Mouse (Mus musculus): Measurements from ENCODE around the gene Mad1l1.
"Not testable (repeated sequence)": the region's sequence is repeated elsewhere in the genome, so short reads cannot be mapped to it uniquely, and the experiment has no call there.

Mad1l1 gene

DNA sequence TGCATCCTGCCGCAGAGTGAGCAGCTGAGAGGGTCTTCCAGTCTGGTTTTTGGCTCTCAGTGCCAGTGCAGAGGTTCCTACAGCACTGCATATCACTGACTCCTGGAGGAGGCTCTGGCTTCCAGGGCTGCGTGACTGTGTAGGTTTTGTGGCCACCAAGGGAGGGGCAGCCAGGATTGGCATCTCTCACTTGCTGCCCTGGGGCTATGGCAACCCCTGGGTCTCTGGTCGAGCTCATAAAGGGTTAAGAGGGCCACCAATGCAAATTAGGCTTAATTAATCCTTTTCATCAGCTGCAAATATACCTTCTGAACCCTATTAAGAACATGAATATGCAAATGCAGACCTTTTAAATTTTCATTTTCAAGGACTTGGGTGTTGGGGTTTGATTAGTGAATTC lies 318.8 kb downstream of the Mad1l1 start:
- no peak for DNase-seq (ENCODE audit: low spot score)

DNA sequence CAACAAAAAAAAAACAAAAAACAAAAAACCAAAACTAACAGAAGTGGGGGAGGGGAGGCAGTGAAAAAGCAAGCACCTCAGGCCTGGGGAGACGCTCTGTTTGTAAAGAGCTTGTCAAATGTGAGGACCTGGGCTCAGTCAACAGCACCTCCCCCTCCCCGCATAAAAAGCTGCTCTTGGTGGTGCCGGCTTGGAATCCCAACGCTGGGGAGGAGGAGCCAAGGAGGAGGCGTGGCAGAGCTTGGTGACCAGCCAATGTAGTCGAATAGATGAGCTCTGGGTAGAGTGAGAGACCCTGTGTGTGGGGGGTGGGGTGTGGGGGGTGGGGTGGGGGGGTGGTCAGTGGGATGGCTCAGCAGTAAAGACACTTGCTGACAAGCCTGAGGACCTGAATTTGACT lies 322.4 kb downstream of the Mad1l1 start:
- no peak for DNase-seq (ENCODE audit: low spot score)

DNA sequence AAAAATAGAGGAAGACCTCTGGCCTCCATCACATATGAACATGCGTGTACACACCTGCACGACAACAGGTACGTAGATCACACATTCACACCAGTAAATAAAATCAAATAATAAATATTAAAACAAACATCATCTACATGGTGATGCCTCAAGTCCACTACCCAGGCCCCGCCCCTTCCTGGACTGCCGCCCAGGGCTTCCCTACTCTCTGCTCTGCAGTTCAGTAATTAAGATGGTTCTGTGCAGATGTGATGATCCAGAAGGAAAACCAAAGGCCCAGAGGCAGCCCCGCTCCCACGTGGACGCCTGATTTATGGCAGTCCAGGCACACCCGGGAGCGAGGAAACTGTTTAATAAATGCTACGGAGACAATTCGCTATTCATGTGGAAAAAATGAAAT lies 323.0 kb downstream of the Mad1l1 start:
- not testable (repeated sequence) for DNase-seq (ENCODE audit: low spot score)

DNA sequence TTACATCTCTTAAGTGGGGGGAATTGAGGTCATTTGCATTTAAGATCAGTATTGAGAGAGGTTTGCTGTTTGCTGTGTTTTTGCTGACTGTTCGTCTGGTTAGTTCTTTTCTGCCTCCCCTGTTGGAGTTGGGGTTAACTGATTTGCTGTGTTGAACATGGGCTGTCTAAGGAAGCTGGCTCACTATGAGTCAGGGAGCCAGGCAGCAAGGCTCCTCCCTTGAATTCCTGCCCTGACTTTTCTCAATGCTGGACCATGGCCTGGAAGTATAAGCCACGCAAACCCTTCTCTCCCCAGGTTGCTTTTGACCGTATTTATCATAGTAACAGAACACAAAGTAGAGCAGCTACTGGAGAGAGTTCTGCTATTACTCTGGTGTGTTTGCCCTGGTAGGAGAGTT lies 329.8 kb downstream of the Mad1l1 start:
- no peak for DNase-seq (ENCODE audit: low spot score)

DNA sequence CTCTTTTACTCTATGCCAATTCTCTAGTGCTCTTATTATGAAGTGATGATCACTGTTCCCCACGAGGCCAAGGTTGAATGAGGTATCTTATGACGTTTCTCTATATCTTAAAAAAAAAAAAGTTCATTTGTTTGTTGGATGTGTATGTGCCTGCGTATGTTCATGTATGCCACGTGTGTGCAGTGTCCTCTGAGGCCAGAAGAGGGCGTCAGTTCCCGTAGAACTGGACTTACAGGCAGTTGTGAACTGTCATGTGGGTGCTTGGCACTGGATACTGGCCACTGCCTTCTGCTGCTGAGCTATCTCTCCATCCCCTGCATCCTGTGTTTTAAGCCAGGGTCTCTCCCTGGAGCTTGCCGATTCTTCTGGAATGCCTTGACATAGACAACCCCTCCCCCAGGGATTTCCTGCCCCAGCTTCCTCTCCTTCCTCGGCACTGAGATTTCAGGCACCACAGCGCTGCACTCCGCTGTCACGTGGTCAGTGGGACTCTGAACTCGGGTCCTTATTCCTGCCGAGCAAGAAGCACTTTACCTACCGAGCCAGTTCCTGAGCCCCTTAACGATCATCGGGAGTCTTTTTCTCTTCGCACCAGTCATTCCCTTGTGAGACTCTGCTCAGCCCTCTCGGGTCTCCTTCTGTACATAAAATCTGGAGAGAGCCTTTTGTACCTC lies 336.1 kb downstream of the Mad1l1 start:
- DNase-seq (ENCODE audit: low spot score), result peak; percentile 40

DNA sequence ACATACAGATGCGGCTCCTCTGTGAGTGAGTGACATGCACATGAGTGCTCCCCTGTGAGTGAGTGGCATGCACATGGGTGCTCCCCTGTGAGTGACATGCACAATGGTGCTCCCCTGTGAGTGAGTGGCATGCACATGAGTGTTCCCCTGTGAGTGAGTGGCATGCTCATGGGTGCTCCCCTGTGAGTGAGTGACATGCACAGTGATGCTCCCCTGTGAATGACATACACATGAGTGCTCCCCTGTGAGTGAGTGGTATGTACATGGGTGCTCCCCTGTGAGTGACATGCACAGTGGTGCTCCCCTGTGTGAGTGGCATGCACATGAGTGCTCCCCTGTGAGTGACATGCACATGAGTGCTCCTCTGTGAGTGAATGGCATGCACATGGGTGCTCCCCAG lies 339.4 kb downstream of the Mad1l1 start:
- no peak for DNase-seq (ENCODE audit: low spot score)

DNA sequence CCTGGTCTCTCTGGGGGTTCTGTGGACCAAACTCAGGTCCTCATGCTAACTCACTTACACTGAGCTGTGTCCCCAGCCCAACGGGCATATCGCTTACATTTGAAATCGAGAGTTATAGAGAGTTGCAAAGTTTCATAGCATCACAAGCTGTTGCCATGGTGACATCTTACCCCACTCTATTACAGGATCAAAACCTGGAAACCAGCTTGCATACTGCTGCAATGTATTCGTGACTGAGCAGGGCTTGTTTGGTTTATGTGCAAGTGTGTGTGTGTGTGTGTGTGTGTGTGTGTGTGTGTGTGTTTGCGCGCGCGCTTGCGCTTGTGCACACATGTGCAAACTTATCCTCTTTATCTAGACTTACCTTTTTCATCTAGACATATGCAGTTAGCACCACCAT lies 342.0 kb downstream of the Mad1l1 start:
- DNase-seq (ENCODE audit: low spot score), result no peak

DNA sequence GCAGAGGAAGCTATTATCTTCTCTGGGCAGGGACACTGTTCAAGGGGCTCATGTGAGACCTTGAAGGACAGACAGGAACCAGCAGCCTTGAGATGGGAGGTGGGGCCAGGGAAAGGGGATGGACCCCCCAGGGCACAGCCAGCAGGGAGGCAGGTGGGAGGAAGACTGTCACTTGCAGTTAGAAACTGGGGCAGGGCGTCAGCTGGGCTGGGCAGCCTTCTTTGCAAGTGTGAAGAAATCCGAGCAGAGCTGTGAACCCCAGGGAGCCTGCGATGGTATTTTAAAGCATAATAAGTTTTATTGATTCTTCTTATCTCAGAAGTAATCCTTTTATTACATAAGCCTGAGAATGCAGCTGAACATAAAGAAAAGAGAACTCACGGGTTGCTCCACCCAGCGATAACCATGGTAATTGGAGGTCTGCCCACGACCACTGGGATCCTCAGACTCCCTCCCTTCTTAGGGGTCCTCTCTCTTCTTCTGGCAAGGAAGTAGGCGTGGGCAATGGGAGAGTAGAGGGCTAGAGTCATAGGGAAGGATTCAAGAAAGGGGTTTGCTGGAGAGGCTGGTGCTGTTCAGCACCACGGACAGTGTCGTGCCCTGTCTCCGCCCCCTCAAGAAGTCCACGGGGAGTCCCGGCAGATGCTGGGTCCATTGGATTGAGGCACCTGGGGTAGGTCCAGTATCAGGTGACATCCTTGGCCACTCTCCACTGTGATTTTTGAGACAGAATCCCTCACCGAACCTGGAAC lies 342.7 kb downstream of the Mad1l1 start:
- no peak for DNase-seq (ENCODE audit: low spot score)

DNA sequence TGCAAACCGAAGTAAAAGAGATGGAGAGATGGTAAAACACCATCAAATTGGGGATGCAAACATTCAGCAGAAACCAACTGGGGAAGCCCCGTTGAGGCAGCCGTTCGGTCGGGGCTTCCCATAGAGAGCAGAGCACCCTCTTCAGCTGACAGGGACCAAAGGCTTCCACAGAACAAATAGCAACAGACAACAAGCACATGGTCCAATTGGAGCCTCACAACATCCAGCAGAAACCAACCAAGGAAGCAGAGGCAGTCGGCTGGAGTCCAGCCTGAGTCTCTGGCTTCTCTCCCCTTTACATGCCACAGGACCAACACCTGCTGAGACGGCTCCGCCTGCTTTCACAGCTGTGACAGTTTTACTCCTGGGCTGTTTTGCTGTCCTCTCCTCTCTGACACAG lies 343.9 kb downstream of the Mad1l1 start:
- no peak for DNase-seq (ENCODE audit: low spot score)

DNA sequence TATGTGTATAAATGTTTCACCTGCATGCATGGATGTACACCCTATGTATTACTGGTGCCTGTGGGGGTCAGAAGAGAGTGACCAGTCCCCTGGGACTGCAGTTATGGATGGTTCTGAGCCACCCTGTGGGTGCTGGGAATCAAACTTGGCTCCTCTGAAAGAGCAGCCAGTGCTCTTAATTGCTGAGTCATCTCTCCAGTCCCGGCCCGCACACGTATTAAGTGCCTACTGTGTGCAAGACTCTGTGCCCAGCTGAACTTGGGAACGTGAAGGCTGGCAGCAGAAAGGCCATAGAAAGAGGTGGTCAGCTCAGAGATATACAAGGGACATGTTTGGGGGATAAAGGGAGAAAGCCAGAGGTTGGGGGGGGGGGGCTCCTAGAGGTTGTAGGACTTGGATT lies 344.8 kb downstream of the Mad1l1 start:
- DNase-seq (ENCODE audit: low spot score), result no peak

DNA sequence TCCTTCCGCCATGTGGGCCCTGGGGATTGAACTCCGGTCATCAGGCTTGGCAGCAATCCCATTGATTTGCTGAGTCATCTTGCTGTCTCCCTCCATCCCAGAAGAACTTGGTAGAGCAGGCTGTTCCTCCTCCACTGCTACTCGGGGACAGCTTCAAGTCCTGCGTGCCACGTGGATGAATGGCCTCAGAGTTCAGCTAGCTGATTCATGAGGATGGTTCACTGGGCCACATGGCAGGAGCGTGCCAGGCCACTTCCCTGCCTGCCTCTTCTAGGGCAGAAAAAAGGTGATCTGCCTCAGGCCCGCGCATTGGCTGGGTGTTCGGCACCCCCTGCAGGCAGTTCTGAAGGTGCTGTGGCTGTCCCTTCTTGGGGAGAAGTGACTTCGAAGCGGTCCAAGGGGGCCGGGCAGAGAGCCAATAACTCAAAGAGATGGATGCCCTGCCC lies 351.1 kb downstream of the Mad1l1 start:
- DNase-seq (ENCODE audit: low spot score), result no peak

DNA sequence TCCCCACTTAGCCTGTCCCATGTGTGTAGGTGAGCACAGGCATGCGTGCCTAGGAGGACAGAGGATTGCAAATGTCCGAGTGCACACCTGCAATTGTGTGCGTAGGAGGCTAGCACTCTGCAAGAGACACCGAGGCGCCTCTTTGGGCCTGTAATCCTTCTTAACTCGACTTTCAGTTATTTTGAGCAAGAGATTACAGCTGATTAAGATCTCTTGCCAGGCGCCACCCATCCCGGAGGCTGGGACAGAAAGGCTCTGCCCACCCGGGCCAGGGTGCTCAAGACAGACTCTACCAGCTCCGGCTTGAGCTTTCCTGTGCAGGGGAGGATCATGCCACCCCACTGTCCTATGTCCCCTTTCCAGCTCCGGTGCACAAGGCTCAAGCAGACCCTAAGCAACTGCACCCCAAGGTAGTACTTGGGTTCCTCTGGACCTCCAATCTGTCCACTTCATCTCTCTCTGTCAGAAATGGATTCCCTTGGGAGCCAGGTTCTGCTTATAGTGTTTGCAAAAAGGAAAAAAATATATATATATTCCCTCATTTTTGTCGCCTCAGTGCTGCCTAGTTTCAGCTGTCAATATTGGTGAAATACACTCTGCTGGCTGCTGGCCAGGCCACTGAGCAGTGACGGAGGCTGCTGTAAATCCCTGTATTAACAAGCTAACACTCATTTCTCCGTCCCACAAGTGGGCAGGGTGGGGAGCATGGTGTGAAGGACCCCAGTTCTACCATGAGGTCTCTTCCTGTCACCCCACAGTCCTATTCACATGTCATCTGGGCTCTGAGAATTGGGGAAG lies 352.0 kb downstream of the Mad1l1 start:
- no peak for DNase-seq (ENCODE audit: low spot score)

DNA sequence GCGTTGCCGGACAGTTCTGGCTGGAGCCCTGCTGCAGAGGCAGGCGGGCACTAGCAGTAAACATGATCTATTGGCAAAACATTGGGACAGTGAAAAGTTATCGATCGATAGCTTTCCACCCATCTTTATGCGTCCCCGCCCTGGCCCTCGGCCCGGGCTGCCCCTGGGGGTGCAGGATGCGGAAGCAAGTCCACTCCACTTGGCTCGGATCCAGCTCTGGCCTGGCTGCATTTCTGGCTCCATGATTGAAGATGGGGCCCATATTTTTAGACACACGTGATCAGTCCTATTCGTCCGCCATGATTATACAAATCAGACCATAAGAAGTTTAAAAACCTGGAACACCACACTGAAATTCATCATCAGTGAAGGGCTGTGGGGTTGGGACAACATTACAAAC lies 355.8 kb downstream of the Mad1l1 start:
- DNase-seq (ENCODE audit: low spot score), result no peak

DNA sequence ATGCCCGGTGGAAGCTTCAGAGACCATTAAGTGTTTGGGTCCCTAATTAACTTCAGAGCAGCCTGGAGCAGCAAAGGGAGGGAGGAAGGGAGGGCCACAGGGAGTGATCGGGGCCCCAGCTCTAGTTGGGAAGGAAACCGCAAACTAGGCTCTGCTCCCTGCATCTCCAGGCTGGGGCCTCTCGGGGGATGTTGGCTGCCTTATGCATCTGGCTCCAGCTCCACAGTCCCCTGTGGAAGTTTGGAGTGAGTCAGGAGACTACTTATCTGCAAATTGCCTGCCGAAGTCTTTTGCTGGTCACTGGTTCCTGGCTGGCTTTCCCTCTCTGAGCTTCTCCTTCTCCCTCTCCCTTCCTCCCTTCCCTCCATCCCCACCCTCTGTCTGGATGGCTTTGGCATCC lies 357.0 kb downstream of the Mad1l1 start:
- no peak for DNase-seq (ENCODE audit: low spot score)

DNA sequence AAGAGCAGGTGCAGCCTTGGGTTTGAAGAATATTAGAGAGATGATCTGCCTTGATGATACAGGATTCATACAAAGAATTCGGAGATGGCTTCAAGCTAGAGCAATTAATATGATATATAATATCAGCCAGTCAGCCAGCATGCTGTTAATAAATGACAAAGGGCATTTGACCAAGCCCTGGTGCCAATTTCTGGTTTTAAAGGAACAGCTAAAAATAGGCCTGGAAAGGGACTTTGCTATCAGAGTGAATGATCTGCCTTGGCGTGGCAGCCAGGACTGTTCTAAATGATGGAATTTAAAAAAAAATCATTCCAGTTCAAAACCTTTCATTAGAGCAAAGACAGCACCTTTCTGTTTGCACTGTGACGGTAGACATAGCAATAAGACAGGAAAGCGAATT lies 361.6 kb downstream of the Mad1l1 start:
- DNase-seq (ENCODE audit: low spot score), result no peak
